Mouse (Mus musculus) mouse embryonic stem cell (cell line): Measurements from ENCODE around the gene Unc45a.

Experiments
- in situ Hi-C, 2 experiments: fragments of 300-500 bp; cut with MboI; formaldehyde crosslinking; loops; 1 replicate in 1 of 2; 3 replicates in 1 of 2; pipeline ENCODE4 v1.14.3; 2019 to 2020; ENCODE audit warnings: low sequenced_read_pairs in 2 of 2, low pct_unique_long_range_greater_than_20kb in 1 of 2, mixed read lengths in 1 of 2; ENCODE audit not compliant: unreplicated experiment in 1 of 2

Unc45a gene

DNA sequence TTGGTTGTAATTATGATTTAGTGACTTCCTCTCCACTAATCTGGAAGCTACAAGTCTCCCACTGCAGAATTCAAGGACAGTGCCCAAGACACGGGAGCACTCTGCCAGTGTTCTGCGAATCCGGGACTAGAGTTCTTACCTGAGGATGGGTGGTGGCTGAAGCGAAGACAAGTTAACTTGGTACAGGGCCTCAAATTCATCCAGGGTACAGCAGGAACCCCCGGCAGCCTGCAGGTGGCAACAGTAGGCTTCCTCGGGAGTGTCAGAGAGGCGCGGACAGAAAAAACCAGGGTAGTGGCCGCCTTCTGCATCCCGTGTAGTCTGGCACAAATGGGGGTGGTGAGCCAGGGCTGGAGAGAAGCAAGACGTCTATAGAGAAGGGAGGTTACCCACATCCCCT is at the start of gene Unc45a:
Unc45a (minus strand) TSS at position 213 of the 400 bp plus-strand sequence.
- in situ Hi-C loops, result loop anchor here in 1 of 2 experiments (5.0 kb wide), 1 partner anchor 37 kb away; no protein-coding TSS in a partner anchor

DNA sequence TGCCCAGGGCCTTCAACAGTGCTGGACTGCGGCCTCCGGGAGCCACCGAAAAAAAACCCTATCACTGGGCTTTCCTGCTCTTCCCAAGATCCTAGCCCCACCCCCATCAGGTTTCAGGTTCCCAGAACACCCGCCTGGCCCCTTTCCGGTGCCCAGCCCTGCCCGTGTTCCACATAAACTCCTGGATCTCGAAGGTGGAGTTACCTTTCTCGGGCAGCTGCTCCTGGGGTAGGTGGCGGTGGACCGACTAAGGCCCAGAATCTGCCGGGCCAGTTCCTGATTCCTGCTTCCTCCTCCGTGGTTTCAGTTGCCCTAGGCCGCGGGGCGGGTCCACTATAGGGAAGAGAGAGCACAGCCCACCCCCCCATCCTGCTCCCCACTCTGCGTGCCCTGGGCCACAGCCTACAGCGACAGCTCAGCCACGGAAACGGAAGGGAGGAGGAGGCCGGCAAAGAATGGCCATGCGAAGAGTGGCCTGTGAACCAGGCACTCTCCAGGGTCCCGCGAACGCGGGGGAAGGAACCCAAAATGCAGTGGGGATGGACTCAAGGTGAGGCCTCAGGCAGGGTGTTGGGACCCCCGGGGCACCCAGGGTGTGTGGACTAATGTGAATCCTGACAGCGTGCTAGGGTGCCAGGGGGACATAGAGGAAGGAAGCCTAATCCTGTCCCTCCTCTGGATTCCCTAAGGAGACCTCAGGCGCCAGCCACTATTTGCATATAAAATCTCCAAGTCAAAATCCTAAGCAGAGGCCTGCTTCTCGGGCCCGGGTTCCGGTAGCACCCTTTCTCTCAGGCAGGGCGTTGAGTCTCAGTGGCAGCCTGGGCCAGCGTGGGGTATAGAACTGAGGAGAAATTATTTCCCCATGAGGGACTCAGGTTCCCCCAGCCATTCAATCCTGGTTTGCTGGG is 47.1 kb upstream of the Unc45a start, which contains the start of gene Fes:
Fes (minus strand) TSS at position 314 of the 911 bp plus-strand sequence.
- in situ Hi-C loops, result loop anchor here (5.0 to 25.0 kb wide), 4 partner anchors 189 to 474 kb away; partner anchors contain the start of gene Zscan2 (in 1 of the 2)

DNA sequence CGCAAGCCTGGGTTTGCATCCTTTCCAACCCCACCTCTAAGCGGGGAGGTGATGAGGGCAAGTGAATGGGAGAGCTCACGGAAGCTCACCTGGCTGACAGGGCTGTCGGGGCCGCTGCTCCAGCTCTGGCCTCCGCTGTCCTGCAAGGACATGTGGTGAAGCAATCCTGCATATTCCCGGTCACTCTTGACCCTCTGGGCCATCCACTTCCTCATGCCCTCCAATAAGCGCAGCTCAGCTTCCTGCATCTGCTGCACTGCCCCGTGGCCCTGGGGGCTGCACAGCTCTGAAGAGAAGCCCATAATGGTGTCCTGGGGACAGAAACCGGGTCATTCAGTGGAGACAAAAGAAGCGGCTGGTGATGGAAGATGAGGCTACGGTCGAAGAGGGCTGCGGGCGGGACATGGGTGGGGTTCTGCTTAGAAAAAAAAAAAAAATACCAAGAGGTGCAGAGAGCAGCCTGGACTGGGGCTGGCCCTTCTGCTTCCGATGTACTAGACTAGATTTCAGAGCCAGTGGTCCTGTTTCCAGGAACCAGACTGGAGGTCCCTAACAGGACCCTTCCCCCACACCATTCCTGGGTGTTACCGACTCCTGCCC is 46.3 kb upstream of the Unc45a start:
- in situ Hi-C loops, result loop anchor here (5.0 to 25.0 kb wide), 4 partner anchors 190 to 475 kb away; partner anchors contain the start of gene Zscan2 (in 1 of the 2)

DNA sequence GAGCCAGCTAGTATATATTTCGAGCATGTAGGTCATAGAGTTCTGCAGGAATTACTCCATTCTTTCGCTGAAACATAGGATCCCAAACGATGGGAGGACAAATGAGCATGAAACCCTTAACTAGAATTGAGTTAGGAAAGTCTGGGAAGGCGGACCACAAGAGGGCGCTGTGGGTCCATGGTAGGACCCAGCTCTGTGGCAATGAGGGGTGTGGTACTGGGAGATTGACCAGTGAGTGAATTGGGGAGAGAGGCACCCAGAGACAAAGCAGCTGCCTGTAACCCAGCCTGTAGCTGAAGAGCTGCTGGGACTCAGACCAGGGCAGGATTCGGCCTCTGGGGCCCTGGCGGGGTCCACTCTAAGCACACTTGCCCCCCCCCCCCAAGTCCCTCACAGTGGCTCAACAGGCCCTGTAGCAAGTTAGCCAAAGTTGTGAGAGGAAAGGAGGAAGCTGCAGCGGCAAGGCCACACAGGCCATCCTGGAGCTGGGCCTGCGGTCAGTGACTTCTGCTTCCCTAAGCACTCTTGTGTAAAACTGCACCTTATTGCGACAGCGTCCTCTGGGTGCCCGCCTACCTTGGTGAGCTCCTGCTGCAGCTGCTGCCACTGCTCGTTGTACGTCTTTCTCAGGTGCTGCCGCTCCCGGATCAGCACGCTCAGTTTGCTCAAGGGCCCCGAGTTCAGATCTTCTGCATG is 45.6 kb upstream of the Unc45a start:
- in situ Hi-C loops, result loop anchor here (5.0 to 25.0 kb wide), 4 partner anchors 191 to 476 kb away; partner anchors contain the start of gene Zscan2 (in 1 of the 2)

DNA sequence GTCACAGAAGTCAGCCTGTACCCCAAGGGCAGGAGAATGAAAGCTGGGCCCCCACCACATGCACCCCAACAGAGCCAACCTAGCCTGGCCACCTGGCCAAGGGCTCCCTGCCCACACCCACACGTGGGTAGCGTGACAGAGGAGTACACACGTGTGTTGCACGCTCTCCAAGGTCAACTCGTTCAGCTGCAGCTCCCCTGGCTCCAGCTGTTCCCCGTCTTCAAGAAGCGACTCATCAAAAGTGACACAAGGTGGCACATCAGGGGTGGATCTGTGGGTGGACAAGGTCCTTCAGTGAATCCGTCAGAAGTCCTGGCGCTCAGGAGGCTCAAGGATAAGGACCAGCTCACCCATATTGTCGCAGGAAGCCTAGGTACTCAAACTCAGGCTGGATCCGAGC is 42.1 kb upstream of the Unc45a start:
- in situ Hi-C loops, result loop anchor here in 1 of 2 experiments (10.0 to 25.0 kb wide), 2 partner anchors 202 to 479 kb away; partner anchors contain the start of gene Zscan2

DNA sequence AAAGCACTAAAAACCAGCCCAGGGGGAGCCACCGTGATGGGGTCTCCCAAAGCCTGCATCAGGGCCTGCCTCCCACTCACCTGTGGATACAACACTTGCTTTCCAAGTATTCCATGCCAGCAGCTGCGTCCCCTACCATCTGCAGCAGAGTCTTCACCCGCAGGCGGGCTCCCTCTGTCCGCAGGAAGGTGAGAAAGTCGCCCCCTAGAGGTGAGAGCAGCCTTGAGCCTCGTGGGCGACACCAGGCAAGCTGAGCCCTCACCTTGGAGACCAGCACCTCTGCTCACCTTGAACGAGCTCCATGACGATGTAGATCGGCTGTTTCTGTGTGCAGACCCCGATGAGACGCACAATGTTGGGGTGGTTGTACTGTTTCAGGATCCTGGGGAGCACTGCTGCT is 38.7 kb upstream of the Unc45a start:
- in situ Hi-C loops, result loop anchor here (5.0 to 25.0 kb wide), 3 partner anchors 37 to 483 kb away; partner anchors contain the start of genes Hddc3 (in 1 of the 2), Unc45a (in 1 of the 2) and Zscan2 (in 1 of the 2)

DNA sequence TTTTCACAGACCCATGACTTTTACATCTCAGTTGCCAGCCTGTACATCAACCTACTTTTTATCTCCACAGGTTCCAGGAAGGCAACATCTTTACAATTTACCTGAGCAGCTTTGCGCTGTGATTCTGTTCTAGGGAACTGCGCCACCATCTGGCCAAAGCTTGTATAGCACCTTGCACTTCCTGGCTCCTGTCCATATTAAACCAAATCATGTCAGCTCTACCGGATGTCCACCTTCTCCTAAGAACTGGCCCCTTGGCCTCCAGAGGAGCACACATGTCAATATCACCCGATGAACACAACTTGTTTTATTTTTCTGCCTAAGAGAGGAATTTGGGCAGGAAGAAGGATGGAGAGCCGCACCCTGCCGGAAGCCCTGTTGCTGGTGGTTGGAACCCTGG is 36.7 kb upstream of the Unc45a start:
- in situ Hi-C loops, result loop anchor here (5.0 to 25.0 kb wide), 3 partner anchors 35 to 485 kb away; partner anchors contain the start of genes Hddc3 (in 1 of the 2), Unc45a (in 1 of the 2) and Zscan2 (in 1 of the 2)

DNA sequence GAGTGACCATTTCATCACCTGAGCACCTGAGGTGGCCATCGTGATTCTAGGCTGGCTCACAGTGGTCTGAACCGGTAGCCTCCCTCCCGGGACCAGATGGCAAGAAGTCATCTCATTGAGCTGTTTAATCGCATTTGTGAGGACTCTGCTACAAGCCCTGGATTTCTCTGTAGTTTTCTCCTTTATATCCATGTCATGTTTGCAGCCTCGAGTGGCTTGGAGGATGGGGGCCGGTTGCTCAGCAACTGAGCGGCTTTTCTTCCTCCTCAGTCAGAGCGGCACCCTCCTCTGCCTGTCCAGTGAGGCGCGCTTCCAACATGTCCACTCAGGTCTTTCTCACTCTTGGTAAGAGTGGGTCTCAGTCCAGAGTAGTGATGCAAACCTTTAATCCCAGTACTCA is 35.4 kb upstream of the Unc45a start:
- in situ Hi-C loops, result loop anchor here (5.0 to 25.0 kb wide), 3 partner anchors 34 to 486 kb away; partner anchors contain the start of genes Hddc3 (in 1 of the 2), Unc45a (in 1 of the 2) and Zscan2 (in 1 of the 2)

DNA sequence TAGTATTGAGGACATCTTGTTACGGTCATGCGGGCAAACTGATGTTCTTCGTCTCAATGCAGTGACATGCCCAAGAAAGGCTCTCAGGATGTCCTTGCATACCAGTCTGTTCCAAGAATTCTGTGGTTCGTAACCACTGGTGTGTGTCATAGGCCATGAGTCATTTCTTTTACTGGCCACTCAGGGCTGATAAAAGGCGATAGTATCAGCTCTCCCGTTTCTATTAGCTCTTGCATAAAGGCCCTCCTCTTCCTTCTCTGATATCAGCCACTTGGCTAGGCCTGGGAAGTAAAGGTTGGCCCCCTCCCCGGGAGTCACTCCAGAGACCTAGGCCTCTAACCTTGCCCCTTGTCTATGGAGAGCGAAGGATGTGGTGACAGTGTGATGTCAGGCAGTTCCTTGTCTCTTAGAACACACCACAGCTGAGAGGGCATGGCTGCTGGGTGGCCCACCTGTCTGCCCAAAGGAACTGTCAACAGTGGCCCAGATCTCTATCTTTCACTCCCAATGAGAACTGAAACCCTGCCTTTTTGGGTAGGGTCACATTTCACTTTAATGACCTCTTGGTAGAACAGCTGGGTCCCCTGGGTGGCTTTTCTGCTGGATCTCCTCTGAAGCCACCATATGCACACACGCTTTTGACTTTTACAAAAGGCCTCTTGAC is 34.7 kb upstream of the Unc45a start:
- in situ Hi-C loops, result loop anchor here (5.0 to 25.0 kb wide), 3 partner anchors 33 to 487 kb away; partner anchors contain the start of genes Hddc3 (in 1 of the 2), Unc45a (in 1 of the 2) and Zscan2 (in 1 of the 2)

DNA sequence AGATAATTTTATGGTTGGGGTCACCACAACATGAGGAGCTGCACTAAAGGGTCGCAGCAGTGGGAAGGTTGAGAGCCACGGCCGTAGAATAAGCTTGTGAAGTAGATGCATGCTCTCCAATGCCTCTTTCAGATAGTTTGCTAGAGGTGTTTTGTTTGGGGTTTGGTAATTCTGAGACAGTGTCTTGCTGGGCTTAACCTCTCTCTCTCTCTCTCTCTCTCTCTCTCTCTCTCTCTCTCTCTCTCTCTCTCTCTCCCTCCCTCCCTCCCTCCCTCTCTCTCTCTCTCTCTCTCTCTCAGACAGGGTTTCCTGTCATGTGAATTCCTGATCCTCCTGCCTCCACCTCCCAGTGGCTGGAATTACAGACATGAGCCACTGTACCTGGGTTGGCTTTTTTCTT is 33.9 kb upstream of the Unc45a start:
- in situ Hi-C loops, result loop anchor here (5.0 to 25.0 kb wide), 3 partner anchors 32 to 488 kb away; partner anchors contain the start of genes Hddc3 (in 1 of the 2), Unc45a (in 1 of the 2) and Zscan2 (in 1 of the 2)

DNA sequence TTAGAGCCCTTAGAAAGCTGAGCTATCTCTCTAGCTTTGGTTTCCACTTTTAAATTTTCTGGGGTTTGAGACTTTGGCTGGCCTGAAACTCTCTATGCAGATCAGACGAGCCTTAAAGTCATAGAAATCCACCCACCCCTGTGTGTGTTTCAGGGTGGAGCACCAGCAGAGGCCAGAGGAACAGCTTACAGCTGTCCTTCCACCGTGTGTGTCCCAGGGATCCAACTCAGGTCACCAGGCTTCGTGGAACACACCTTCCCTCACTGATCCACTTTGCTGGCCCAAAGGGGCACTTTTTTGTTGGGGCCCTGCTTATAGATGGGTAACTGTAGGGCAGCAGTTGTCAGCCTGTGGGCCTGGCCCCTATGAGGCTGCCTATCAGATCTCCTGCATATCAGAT is 33.5 kb upstream of the Unc45a start:
- in situ Hi-C loops, result loop anchor here (10.0 kb wide), 1 partner anchor 229 kb away; no protein-coding TSS in a partner anchor

DNA sequence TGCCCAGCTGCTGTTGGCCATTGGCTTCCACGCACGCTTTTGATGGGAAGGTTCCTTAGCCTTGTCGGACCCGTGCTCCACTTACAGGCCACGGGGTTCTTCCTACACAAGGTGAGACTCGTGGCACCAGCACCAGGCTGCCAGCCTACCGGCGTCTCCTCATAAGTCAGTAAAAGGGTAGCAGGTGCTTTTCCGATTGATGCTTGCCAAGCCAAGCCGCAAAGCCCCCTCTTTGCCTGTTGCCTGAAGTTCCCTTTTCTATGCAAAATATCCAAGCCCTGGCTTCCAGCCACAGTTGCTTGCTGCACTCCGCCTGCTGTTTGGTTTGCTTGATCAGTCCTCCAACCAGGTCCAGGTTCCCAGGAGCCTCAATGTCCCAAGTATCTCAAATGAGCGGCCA is 33.0 kb upstream of the Unc45a start:
- in situ Hi-C loops, result loop anchor here (10.0 kb wide), 1 partner anchor 229 kb away; no protein-coding TSS in a partner anchor

DNA sequence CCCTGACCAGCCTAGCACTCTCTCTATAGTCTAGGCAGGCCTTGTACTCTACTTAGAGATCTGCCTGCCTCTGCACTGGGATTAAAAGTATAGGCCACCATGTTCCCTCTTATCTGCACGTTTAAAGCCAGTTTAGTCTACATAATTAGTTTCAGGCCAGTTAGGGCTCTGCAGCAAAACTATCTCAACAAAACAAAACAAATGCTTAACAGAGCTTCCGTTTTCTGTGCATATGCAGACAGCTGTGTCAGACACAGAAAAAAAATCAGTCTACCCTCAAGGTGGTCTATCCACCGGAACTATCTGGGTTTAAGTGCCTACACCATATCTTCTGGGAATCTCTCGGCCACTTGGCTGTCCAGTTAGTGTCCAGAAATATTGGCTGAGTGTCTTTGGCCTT is 32.5 kb upstream of the Unc45a start:
- in situ Hi-C loops, result loop anchor here (10.0 kb wide), 1 partner anchor 229 kb away; no protein-coding TSS in a partner anchor

DNA sequence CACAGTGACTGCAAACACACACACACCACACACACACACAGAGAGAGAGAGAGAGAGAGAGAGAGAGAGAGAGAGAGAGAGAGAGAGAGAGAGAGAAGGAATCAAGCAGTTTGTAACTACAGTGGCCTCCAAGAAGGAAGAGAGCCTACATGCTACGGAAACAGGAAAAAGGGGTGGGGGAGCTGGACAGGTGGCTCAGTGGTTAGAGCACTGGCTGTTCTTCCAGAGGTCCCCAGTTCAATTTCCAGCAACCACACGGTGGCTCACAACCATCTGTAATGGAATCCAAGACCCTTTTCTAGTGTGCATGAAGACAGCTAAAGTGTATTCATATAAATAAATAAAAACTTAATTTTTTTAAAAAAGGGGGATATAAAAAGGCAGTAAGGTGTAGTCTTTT is 31.9 kb upstream of the Unc45a start:
- in situ Hi-C loops, result loop anchor here (10.0 kb wide), 1 partner anchor 228 kb away; no protein-coding TSS in a partner anchor

DNA sequence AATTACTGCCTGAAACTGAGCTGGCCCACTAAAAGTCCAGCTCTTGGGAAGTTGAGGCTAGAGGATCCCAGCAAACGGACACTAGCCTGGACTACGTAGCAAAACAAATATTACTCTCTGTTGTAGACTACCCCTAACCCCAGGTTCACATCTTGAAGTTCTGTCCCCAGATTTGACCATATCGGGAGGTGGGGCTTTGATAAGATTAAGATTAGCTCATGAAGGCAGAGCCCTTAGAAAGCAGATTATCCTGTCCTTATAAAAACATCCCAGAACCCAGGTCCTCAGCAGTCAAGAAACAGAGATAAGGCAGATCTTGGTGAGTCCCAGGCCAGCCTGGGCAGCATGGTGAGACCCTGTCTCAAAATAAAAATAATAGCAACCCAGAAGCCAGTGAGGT is 31.4 kb upstream of the Unc45a start:
- in situ Hi-C loops, result loop anchor here (10.0 kb wide), 1 partner anchor 227 kb away; no protein-coding TSS in a partner anchor

DNA sequence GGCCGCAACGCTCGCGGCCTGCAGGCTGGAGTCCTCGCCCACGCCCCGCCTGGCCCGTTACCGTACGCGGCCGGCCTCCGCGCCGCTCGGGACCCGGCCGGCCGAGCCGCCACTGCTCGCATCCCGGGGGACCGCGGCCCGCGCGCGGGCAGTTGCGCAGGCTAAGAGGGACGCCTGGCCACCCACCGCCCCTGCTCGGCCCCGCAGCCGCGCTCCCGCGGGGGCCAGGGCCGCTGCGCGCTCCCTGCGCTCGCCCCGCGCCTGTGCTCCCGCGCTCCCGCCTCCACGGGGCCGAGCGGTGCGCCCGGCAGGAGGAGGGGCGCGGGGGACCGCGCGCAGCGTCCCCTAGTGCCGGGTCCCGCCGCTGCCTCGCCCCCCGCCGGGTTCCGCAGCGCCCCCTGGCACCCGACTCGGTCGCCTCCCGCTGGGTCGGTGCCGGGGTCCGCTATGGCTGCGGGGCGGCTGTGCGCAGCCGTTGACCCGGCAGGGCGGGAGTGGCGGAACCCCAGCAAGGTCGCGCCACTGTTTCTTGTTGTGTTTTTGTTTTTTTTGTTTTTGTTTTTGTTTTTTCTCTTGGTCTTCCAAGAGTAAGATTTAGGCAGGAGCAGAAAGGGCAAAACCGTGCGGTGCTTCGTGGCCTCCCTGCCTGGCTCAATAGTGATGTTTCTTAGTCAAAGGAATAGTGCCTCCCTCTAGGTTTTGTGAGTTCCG is 30.4 kb upstream of the Unc45a start, which contains the start of gene Man2a2:
Man2a2 (minus strand) TSS at position 335 of the 711 bp plus-strand sequence.
- in situ Hi-C loops, result loop anchor here (10.0 kb wide), 1 partner anchor 226 kb away; no protein-coding TSS in a partner anchor
